Mouse (Mus musculus): Measurements from ENCODE around the gene Saal1.
"Not testable (repeated sequence)": the region's sequence is repeated elsewhere in the genome, so short reads cannot be mapped to it uniquely, and the experiment has no call there.

Saal1 gene

GRCm38 (mm10) chr7:46686827-46687226 lies 23.7 kb downstream of the Saal1 start:
- no peak for DNase-seq (ENCODE audit: low spot score)

GRCm38 (mm10) chr7:46680732-46681131 lies 29.7 kb downstream of the Saal1 start:
- DNase-seq (ENCODE audit: low spot score), result no peak

DNA sequence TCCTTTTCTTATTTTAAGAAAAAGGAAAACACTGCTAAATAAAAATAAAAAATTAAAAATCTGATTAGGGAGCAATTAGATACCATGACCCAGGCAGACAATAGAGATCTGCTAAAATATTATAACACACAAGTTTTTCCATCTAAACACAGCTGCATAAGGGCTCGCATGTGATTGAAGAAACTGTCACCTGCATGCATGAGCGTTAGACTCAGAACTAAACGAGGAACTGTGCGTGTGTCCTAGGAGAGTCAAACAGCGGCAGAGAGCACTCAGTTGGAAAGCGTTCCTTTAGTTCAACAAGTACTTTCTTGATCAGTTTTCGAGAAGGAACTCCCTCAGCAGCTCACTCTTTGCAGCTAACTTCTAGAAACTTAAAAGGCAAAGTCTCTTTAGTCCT lies 31.4 kb downstream of the Saal1 start:
- not testable (repeated sequence) for DNase-seq (ENCODE audit: low spot score)

- DNase-seq (ENCODE audit: low spot score), result no peak
These were observed 32.1 kb downstream of the Saal1 start for GRCm38 (mm10) chr7:46678417-46678816.

GRCm38 (mm10) chr7:46676808-46677360 lies 33.6 kb downstream of the Saal1 start:
- no peak for DNase-seq (ENCODE audit: low spot score)

- no peak for DNase-seq (ENCODE audit: low spot score)
These were observed 34.6 kb downstream of the Saal1 start for GRCm38 (mm10) chr7:46675886-46676285.

DNA sequence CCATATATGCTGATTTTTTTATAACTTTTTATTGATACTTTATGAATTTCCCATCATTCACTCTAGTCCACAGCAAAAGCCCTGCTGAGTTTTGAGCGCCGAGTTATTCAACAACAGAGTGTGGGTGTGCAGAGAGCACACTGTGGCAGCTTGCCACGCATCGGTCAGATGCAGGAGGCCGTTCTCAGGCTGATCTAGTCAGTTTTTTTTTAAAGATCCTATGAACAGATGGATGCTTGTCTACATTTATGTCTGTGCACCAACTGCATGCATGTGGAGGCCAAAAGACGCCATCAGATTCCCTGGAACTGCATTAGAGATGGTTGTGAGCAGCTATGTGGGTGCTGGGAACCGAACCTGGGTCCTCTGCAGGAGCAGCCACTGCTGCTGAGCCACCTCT lies 35.4 kb downstream of the Saal1 start:
- DNase-seq (ENCODE audit: low spot score), result no peak

DNA sequence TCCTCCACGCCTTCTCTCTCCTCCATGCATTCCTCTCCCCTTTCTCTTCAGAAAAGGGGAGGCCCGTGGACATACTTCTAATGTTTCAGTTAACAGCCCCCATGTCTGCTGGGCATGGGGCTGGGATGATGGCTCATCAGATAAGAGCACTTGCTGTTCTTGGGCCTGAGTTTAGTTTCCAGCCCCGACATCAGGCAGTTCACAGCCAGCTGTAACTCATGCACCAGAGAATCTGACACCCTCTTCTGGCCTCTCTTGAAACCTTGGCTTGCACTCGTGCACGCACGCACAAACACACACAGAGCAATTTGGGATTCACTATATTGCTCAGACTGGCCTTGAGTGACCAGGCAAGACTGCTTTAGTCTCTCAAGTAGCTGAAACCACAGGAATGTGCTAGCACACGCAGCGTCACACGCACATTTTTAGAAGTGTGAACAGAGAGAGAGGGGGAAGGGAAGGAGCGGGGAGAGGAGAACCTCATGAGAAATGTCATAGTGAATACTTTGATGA lies 38.3 kb downstream of the Saal1 start, which contains the start of gene Tph1:
Tph1 (minus strand) TSS at position 378 of the 513 bp plus-strand sequence.
- no peak for DNase-seq (ENCODE audit: low spot score)

- DNase-seq (ENCODE audit: low spot score), result peak; percentile 61
These were observed 43.2 kb downstream of the Saal1 start for GRCm38 (mm10) chr7:46667256-46667655.

- peak; percentile 71 for DNase-seq (ENCODE audit: low spot score)
These were observed 45.2 kb downstream of the Saal1 start for GRCm38 (mm10) chr7:46665236-46665635.

- peak; percentile 16 for DNase-seq (ENCODE audit: low spot score)
These were observed 48.8 kb downstream of the Saal1 start for GRCm38 (mm10) chr7:46661591-46662090.

DNA sequence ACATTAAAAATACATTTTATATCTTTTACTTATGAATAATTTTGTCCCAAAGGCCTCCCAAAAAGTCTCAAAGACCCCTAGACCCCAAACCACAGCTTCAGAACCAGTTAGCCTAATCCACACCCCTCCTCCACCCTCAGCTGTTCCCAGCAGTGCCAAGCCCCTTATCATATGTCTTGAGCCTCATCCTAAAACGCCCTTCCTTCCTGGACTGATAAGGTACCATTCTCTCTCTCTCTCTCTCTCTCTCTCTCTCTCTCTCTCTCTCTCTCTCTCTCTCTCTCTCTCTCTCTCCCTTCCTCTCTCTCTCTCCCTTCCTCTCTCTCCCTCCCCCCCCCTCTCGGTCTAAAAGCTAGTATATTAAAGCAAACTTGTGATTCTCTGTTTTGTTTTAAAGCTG lies 58.2 kb downstream of the Saal1 start:
- DNase-seq (ENCODE audit: low spot score), result no peak

DNA sequence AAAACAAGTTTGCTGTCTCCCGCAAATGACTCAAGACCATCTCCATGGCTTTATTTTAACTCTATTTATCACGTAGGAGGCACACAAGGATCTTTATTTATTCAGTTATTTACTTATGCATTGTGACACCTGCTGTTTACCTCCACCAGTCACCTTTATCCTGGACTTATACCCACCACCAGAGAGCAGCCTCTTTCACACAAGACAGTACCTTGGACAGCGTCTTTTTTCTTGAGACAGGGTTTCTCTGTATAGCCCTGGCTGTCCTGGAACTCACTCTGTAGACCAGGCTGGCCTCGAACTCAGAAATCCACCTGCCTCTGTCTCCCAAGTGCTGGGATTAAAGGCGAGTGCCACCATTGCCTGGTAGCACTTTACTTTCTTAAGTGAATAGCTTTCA lies 60.2 kb downstream of the Saal1 start:
- not testable (repeated sequence) for DNase-seq (ENCODE audit: low spot score)

DNA sequence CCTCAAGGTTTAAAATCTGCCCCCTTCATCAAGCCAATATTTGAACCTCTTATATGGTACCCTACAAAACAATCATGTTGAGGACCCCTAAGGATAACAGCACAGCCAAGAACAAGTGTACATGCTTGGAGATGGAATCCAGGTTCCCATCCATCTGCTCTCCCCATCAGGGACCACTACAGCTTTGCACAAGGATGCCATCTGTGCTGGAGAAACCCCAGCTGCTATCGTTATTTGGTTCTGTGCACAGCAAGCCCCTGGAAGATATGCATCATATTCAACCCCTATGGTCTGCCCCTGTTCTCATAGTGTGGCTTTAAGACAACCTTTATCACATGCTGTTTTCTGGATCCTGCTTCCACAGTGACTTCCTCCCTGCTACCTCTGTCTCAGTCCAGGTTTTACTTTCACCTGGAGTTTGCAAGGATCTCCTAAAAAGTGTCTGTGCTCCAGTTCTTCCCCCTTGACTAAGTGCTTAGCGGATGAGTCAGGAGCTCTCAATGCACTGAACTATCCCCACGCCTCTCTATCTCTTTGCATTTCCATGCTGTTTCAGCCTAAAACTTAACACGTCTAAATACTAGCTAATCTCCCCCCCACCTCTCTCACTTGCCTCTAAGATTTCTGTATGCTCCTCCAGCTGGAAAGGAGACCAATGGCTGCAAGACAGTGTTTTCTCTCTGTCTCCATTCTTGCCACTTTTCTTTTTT lies 61.9 kb downstream of the Saal1 start:
- no peak for DNase-seq (ENCODE audit: low spot score)

GRCm38 (mm10) chr7:46643172-46643571 lies 67.3 kb downstream of the Saal1 start:
- DNase-seq (ENCODE audit: low spot score), result no peak

- no peak for DNase-seq (ENCODE audit: low spot score)
These were observed 70.4 kb downstream of the Saal1 start for GRCm38 (mm10) chr7:46640062-46640461.

- DNase-seq (ENCODE audit: low spot score), result peak; percentile 88
These were observed 70.8 kb downstream of the Saal1 start, which contains the start of gene Sergef for GRCm38 (mm10) chr7:46639692-46640031. Gene Sergef (minus strand): TSS chr7:46639807.

DNA sequence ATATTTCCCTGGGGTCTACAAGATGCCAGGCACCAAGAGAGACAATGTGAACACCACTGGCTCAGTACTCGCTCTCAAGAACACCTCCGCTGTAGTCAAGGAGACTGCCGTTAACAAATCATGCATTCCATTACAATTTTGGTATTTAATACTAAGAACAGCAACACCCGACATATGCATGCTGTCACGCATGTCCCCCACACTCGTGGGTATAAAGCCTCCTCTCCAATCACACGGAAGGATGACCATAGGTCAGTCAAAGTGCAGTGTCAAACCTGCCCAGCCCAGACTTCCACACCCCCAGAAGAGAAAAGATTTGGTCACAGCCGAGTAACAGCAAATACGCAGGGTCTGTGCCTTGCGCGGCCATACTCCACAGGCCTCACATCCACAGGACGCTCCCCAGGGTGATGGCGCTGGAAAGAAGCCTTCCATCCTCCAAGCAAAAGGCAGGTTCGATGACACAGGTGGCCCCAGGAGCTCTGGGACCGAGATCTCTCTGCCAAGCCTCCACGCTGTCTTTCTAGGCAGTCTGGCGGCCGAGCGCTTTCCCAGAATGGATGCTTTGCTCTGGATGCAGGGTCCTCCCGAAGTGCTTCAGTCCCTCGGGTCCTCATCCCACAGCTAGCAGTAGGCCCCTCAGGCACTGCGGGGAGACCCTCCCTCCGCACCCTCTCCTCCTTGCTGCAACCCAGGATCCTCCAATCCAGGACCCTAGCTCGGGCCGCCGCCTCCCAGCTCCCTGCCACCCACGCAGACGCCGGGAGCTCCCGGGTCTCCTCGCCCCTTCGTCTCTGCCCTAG lies 71.4 kb downstream of the Saal1 start:
- peak; percentile 6 for DNase-seq (ENCODE audit: low spot score)

Data from retina, embryonic 14.5 days (tissue).